Mouse (Mus musculus) B cell, adult 2 months (primary cell): Measurements from ENCODE around the gene Ifi27l2a.
"Not testable (repeated sequence)": the region's sequence is repeated elsewhere in the genome, so short reads cannot be mapped to it uniquely, and the experiment has no call there.

Source experiments
- DNase-seq, 2 experiments: peaks; one replicate each; pipeline ENCODE4 v3.0.0; 2022

Gene Ifi27l2a

DNA sequence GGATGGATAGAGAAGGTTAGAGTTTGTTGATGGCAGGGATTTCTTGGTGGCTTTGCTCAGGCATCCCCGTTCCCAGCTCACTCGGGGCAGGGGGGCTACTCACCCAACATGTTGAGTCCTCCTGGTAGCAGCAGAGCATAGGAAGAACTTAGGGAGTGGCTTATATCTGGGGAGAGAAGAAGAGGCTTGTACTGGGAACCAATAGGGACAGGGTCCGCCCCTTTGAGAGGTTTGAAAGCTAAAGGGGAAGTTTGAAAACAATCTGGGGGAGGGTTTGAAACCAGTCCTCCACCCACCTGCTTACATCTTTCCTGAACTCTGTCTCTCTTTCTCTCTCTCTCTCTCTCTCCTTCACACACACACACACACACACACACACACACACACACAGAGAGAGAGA lies at the start of gene Ifi27l2a:
Ifi27l2a (minus strand) TSS at position 157 of the 400 bp plus-strand sequence.
- peak; percentile 47 for DNase-seq

DNA sequence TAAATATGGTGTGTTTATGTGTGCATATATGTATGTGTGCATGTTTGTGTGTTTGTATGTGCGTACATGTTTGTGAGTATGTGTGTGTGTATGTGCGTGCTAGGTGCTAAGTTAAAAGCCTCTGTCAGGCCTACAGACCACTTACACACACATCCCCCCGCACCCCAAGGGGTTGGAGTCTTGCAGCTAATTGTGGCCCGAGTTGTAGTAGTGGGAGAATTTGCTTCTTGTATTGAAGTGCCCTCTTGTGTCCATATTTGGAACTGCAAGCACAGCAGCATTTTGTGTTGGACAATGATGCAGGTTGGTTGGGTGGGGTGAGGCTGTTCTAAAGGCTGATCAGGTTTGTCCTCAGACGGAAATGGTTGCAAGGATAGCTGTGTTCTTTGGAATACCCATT lies 49.3 kb upstream of the Ifi27l2a start:
- peak; percentile 82 to 83 for DNase-seq

DNA sequence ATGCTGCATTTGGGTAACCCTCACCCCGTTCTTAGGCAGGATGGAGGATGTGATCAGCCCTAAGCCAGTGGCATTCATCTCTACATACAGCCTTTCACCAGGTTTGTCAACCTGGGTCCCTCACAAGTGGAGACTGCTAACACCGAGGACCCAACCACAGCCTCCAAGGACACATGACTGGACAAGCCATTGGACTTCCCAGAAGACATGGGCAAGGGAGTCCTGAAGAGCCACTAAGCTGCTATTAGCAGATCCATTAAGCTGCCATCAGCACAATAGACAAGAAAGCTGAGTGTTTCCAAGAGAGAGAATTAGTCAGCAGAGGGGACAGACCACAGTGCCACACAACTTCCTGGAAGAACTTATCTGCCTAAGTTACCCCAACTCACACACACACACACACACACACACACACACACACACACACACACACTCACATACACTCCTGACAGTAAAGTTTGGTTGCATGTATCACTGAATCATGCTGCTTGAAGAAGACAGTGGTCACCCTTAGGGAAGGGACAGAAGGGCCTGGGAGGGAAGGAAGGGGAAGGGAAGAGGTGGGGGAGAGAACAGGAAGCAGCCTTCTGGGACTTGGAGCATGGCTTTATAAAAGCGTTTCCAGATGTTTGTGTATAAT lies 47.7 kb upstream of the Ifi27l2a start:
- DNase-seq, result no peak

DNA sequence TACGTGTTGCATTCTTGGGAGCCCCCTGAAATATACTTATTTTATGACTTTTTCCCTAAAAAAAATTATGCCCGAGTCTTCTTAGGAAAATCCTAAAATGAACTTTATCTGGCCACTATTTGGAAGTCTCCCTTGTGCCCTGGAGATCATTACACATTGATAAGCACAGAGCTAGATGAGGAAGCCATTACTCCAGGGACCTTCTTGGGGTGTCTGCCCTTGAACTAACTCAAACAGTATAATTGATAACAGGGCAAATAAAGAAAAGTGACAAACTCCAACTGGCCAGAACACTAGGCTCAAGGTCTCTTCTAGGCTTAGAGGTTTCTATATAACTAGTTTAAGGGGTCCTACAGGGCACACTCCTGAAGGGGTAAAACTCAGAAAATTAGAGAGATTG lies 44.3 kb upstream of the Ifi27l2a start:
- no peak for DNase-seq

DNA sequence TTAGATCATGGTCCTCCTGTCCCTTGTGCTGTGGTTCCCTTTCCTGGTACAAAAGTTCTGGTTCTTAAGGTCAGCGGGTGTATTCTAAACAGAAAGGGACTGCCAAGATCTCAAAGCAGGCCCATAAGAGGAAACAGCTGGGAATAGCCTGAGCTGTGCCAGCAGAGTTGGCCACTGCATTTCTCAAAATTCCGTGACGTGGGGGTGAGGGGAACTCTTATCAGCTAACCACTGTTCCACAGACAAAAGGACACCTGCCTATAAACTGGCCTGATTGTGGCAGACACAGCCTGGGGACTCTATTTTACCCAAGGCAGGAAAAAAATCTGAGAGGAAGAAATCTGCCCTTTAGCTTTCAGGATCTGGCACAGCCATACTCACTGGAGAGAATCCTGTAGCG lies 43.8 kb upstream of the Ifi27l2a start:
- no peak for DNase-seq

DNA sequence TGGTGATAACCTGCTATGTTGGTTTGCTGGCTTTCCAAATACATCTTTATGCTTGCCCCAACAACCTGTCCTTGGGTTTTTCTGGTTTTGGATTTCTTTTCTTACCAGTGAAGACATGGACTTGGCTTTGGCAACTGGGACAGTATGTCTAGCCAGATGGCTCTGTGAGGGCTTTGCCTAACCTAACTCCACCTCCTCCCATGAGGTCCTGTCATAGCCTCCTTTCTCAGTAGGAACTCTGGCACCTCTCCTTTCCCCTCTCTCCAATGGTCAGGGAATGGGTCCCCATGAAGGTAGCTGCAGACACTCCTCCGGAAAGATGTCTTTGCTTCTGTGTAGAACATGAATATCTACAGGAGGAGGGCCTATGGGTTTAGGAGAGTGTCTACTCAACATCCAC lies 43.2 kb upstream of the Ifi27l2a start:
- no peak for DNase-seq

DNA sequence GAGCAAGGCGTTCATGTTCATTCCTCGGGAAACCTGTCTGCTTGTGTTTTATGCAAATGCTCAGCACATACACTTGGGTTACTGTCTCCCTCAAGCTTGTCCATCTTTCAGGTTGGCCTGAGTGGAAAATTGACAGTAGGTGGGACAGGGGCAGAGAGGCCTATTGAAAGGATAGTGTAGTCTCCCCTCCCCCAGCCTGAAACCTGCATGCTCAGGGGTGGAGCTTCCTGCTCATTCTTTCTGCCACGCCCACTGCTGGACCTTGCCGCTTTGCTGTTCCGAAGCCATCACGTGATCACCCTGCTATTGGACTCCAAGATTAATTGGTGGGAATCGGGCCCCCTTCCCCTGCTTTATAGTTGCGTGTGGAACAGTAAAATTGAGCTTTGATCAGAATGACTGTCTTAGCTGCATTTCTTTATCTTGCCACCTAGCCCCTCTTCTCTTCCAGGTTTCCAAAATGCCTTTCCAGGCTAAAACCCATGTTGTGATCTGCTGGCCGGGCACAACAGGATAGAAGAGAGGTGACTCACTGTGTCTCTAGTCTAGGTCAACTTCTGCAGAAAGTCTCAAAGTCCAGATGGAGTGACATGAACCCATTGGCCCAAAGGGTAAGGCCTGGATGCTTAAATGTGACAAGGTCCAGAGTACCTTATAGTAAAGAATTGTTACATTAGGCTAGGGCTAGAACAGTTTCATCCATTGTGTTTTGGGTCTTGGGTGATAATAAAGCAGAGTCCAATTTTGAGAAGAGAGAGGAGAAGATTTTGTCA lies 40.9 kb upstream of the Ifi27l2a start:
- DNase-seq, result not testable (repeated sequence)

DNA sequence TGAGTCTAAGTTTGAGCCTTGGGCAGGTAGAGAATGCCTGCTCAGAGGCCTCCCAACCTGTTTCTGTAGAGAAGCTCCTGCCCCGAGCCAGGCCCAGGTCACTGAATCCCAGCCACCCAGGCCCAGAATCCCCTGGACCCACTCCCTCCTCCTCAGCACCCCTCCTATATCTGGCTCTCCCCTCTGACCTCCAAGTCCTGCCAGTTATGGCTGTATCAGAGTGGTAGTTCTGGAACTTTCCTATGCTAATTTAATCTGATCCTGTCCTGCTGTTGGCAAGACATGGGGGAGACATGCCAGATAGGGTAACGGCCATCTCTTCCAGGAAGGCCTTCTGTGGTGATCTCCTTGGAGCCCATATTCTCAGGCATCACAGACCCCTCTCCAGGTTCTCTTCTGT lies 39.3 kb upstream of the Ifi27l2a start:
- no peak for DNase-seq

DNA sequence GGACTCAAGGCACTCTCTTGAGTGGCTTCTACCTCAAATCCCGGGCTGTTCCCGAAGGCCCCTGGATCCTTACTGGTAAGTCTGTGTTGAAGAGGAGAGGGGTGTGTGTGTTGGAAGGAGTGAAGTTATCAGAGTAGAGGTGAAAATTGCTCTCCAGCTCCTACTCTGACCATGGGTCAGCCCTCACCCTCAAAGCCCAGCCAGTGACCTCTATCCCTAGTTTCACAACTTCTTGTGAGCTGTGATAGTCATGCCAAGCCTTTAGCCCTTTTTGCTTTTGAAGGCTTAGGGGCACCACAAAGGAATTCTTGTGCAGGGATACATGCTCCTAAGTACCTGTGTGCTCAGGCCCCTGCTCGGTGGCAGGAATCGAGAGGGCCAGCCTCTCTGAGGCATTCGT lies 38.2 kb upstream of the Ifi27l2a start:
- DNase-seq, result no peak

DNA sequence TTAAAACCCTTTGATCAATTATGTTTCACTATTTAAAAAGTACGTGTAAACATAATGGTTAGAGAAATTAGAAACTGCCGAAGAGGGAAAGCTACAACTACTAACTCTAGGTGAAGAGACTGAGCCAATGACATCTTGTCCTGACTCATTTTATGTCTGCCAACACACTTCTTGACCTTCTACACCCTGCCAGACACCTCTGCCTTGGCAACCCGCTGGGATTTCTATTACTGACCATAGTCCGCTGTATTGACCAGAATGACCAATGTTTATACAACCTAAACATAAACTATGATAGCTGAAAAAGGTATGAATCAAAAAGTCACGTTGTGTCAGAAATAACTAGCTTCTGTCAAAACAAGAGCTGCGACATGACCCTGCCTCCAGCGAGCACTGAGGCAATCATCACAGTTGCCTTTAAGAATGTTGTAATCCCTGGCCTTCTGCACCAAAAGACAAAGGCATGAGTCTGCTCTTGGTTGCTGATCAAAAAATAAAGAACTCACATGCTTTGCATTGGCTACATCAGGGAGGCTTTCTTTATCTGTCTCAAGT lies 34.1 kb upstream of the Ifi27l2a start:
- no peak for DNase-seq

DNA sequence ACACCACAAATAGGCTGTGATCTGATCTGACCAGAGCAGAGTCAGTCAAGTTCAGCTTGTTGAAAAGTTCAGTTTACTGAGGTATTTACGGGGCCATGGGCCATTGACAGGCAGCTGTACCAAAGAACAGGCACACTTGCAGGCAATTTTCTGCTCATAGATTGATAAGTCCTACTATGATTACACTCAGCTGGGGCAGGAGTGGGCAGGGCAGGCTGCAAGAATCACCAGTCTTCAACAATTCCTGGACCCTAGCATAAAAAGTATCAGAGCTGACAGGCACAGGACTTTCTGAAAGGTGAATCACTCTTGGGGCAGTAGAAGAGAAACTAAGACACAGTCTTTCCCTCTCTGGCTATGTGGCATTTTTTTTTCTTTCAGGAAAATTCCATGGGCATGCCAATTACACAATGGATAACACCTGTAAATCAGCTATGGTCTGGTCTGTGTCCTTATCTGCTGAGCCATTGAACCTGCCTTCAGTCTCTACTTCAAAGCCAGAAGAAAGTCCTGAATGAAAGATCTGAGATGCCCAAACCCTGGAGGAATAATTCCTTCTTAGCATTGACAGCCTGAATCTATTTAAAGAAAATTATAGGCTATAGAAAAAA lies 33.4 kb upstream of the Ifi27l2a start:
- no peak for DNase-seq

DNA sequence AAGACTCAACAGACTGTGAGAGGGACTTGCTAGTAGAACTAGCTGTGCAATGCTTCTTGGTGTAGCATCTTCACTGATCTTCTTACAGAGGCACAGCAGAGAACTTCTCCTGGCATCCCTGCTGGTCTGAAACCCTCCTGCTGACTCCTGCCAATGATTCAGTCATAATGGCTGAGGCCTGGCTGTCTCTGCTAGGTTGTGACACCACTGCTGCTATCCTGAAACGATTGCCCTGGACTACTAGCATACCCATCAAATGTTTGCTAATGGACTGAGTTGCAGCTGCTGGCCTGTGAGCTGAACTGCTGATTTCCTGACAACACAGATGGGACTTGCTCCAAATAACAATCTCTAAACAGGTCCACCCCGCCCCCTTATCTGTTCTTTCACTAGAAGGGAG lies 31.0 kb upstream of the Ifi27l2a start:
- DNase-seq, result no peak

DNA sequence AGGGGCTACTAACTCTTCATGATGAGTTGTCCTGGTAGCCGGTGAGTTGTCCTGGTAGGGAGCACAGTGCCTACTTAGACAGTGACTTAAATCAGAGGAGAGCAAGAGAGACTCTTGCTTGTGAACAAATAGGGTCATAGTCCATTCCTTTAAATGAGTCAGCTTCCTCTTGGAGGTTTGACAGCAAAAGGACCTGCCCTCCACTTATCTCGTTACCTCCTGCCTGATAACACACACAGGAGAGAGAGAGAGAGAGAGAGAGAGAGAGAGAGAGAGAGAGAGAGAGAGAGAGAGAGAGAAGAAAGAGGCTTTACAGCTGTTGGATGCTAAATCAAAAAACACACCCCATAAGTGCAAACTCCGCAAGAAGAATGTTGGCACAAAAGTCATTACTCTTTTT lies 13.7 kb upstream of the Ifi27l2a start, which contains the start of gene Ifi27l2b:
Ifi27l2b (minus strand) TSS at position 84 of the 400 bp plus-strand sequence.
- DNase-seq, result no peak

DNA sequence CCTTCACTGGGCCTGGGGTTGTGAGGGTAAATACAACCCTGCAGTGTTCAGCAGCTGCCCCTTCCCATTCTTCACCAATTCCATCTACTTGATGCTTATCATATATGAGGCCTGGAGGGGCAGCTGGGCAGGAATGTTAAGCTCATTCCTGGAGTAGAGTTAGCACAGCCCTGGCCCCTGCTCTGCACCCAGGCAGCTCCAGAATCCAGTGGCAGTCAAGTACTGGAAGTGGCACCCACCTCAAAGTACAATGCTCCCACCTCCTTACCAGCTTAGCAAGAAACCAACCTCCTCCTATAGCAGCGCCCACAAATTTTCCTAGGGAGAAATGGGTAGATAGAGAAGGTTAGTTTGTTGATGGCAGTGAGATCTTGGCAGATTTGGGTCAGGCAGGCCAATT lies 13.2 kb upstream of the Ifi27l2a start:
- not testable (repeated sequence) for DNase-seq

DNA sequence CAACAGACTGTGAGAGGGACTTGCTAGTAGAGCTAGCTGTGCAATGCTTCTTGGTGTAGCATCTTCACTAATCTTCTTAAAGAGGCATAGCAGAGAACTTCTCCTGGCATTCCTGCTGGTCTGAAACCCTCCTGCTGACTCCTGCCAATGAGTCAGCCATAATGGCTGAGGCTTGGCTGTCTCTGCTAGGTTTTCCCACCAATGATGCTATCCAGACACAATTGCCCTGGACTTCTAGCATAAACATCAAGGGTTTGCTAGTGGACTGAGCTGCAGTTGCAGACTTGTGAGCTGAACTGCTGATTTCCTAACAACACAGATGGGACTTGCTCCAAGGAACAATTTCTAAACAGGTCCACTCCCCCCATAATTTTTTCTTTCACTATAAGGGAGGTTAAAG lies 9.9 kb upstream of the Ifi27l2a start:
- no peak for DNase-seq

DNA sequence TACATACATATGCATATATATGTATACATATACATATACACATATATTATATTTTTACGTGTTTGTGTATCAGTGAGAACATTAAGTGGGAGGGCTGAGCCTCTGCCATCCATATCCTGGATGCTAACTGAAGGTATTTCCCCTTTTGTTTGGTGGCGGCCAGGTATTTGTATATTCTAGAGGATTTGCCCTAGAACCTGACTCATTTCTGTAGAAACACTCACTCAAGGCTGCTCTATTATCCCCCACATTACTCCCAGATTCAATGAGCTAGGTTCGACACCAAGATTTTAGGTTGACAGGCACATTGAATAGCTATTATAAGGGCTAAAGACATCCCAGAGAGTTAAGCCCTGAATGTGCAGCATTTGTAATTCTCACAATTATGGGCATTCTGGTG lies 1.6 kb upstream of the Ifi27l2a start:
- no peak for DNase-seq

DNA sequence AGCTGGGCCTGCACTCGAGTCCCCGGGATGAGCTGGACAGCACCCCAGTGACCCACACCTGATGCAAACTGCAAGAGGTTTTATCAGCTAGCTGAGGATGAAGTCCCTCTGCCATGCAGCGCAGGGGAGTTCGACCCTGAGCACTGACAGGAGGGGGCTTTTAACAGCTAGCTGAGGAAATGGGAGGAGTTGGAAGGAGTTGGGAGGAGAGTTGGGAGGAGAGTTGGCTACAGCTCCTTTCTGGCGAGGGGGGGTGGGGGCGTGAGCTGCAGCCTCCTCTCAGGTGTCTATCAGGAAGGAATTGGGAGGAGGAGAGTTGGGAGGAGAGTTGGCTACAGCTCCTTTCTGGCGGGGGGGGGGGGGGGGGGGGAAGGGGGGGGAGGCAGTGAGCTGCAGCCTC lies 781 bp upstream of the Ifi27l2a start:
- DNase-seq, result not testable (repeated sequence)

DNA sequence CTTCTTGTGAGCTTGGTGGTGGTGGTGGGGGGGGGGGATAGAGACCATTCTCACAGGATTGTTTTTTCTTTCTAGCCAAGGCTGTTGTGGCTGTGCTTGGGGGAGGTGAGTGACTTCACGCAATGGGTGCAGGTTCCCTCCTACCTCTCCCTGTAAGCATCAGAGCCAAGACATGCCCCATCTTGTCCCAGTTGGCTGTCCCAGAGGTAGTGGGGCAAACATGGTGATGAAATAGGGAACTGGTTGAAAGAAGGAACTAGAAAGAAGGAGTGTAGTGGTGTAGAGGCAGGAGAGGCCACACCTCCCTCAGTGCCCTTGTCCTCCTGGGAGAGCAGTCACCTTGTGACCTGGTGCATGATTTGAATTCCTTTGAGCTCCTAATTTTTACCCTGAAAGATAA lies 5.9 kb downstream of the Ifi27l2a start:
- DNase-seq, result no peak

DNA sequence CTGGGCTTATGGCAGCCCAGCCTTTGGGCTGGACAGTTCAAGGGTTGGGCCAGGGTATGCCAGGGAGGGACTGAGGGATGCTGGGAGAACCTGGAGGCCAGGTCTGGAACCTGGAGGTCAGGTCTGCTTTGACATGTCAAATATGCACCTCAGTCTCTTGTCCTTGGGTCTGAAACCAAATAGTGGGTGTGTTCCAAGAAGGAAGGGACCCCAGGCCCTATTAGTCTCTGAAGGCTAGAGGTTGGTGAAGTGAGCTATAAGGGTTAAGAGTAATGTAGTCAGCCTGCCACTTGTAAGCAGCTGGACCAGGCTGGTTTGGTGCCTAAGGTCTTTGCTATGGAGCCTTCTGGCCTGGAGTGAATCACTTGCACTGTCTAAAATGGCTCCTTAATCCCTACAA lies 8.6 kb downstream of the Ifi27l2a start:
- no peak for DNase-seq

DNA sequence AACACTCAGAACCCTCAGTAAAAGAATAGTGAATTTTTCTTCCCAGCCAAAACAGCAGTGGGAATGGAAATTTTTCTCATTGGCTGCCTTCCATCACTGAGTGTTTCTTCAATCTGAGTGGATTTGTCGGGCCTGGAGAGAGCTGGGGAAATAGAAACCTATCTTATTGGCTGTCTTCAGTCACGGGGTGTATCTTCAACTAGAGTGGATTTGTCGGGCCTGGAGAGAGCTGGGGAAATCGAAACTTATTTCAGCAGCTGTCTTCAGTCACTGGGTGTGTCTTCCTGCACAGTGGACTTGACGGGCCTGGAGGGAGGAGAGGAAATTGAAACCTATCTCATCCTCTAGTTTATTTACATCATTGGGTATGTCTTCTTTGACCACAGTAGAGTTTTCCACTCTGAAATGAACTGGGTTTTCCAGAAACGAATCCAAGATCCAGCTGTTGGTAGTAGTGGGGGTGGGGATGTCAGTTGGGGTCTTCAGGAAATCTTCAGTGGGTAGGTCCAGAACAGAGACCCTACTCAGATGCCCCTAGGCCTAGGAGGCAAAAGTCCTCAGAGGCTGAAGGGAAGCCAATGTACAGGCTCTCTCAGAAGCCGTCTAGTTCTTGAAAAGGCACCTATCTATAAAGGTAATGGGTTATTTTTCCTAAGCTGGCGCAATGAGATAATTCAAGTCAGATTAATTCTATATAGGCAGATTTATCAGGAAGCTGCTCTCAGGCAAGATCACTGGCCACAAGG lies 9.3 kb downstream of the Ifi27l2a start, which contains the start of gene Ifi27:
Ifi27 (plus strand) TSS at position 226 of the 746 bp plus-strand sequence.
- peak; percentile 61 to 63 for DNase-seq

DNA sequence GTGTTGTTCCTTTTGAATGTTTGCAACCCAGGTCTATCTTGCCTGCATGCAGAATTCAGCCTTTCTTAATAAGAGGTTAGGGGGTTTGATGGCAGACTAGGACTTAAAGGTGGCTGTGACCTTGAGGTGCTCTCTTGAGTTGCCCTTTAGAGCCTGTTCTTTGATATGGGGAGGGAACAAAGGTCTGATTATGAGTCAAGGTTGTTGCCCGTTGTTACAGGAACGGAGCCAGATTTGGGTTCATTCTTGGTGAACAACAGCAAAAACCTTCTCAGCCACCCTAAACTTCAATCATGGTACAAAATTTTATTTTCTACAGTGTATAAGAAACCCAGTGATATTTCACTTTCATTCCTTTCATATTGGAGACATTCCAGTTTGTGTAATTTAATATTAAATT lies 10.1 kb downstream of the Ifi27l2a start:
- DNase-seq, result no peak

DNA sequence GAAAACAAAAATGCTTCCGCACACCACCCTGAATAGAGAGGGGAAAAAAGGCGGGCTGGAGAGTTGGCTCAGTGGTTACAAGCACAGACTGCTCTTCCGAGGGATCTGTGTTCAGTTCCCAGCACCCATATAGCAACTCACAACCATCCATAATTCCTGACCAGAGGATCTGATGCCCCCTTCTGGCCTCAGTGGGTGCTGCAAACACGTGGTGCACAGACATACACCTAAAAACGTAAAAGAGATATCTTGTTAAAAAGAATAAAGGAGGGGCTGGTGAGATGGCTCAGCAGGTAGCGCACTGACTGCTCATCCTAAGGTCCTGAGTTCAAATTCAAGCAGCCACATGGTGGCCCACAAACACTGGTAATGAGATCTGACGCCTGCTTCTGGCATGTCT lies 16.8 kb downstream of the Ifi27l2a start:
- DNase-seq, result no peak
